Mouse (Mus musculus) stomach, embryonic 15.5 days (tissue): ENCODE measurements at regions not wholly inside any gene's neighbourhood (a gene's known extent, or its start where the extent isn't known, plus 50 kb on each side); places are given as distances from the start of the nearest gene placed in this dataset.

Experiments used
- ATAC-seq: fragments of 200-750 bp; cut with Nextera tagmentation; 2 replicates; pipeline ENCODE4 v1.8.0; 2017; ENCODE audit warnings: low read depth, moderate number of reproducible peaks, moderate TSS enrichment; ENCODE audit not compliant: insufficient read depth, low FRiP score
- H3K27ac ChIP-seq: fragments of 300-500 bp; sonication (generic); 2 replicates; pipeline ENCODE4 v1.5.1; 2015; ENCODE audit warnings: mild to moderate bottlenecking, inconsistent platforms
- H3K27me3 ChIP-seq: fragments of 300-500 bp; sonication (generic); replicated peaks from 2 replicates; pipeline ENCODE4 v1.6.1; 2015; ENCODE audit warnings: inconsistent platforms
- H3K36me3 ChIP-seq: fragments of 300-500 bp; sonication (generic); 2 replicates; pipeline ENCODE4 v1.6.1; 2015; ENCODE audit warnings: inconsistent platforms
- H3K4me1 ChIP-seq: fragments of 300-500 bp; sonication (generic); 2 replicates; pipeline ENCODE4 v1.6.1; 2015; ENCODE audit warnings: inconsistent platforms
- H3K4me2 ChIP-seq: fragments of 300-500 bp; sonication (generic); 2 replicates; pipeline ENCODE4 v1.6.1; 2015; ENCODE audit warnings: mild to moderate bottlenecking, inconsistent platforms
- H3K4me3 ChIP-seq: fragments of 300-500 bp; sonication (generic); replicated peaks from 2 replicates; pipeline ENCODE4 v1.5.1; 2015; ENCODE audit warnings: inconsistent platforms
- H3K9ac ChIP-seq: fragments of 300-500 bp; sonication (generic); 2 replicates; pipeline ENCODE4 v1.6.1; 2015; ENCODE audit warnings: inconsistent platforms
- H3K9me3 ChIP-seq: fragments of 300-500 bp; sonication (generic); 2 replicates; pipeline ENCODE4 v1.6.1; 2016; ENCODE audit warnings: inconsistent platforms
- WGBS: fragments of 180-500 bp; shearing (Covaris S2); methylation state at CpG from one replicate; pipeline ENCODE4 v1.1.7; 2015; 5-methylcytosine and 5-hydroxymethylcytosine counted together

DNA sequence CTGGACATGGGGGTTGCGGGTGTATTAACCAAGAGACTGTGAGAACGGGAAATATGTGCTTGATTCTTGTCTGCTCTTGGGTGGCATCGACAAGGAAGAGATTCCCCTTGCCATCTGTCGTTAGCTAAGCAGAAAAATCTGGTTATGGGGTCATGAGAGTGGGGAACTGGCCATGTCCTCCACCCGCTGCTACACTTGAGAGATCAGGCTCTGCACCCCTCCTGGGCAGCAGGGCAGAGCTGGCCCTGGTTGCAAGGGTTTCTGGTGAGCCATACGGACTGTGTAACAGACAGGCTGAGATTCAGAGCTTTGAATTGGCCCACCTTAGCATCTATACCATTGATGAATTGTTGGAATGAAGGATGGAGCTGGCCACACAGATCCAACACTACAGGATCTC is 1048.1 kb upstream of the Tmprss15 start:
- WGBS = 88% methylated on average over 6 of the region's 6 CpGs
- Histone ChIP-seq H3K9ac (no peak overlapping the region), H3K4me2 (no peak overlapping the region), H3K4me1 (no peaks in the 10 kb centered on the region), H3K27ac (no peak overlapping the region), H3K4me3 (no peak overlapping the region), H3K27me3 (no peaks in the 10 kb centered on the region), H3K36me3 (no peaks in the 10 kb centered on the region), H3K9me3 (no peaks in the 10 kb centered on the region)
- no peak for ATAC-seq

DNA sequence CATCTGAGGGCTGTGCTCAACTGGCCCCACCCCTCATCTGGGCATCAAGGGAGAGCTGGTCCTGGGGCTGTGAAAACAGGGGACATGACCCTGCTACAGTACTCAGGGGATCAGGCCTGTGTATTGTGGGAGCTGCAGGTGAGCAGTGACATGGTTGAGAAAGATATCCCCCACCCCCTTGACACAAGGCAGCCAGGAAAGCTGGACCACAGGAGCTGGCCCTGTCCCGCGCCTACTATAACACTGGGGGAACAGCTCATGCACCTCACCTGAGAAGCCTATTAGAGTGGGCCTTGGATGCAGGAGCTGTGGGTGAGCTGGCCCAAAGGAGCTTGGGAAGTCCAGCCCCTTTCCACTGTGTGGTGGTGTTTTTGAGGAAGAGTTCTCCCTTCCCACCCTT is 1047.3 kb upstream of the Tmprss15 start:
- 100% methylated on average over 2 of the region's 2 CpGs for WGBS
- ATAC-seq = peak; percentile 43; the same call in 1 of the 2 replicates

More for the DNA sequence above, 1047.3 kb upstream of the Tmprss15 start:
- Histone ChIP-seq H3K4me2 (no peak overlapping the region), H3K4me3 (no peak overlapping the region), H3K27me3 (no peaks in the 10 kb centered on the region), H3K9me3 (no peaks in the 10 kb centered on the region), H3K9ac (no peak overlapping the region), H3K27ac (no peak overlapping the region), H3K4me1 (no peaks in the 10 kb centered on the region), H3K36me3 (no peaks in the 10 kb centered on the region)
